Mouse (Mus musculus) small intestine, adult 2 months (tissue): ENCODE measurements around the gene Fmo6. TPM values are rescaled to one million over a fixed set of nuclear protein-coding genes. Genes with fewer than 3 reads are reported as not detected.

ENCODE experiments used
- H3K27ac ChIP-seq: fragments of 200-500 bp; 2 replicates; pipeline ENCODE4 v1.5.1; 2012; ENCODE audit warnings: low read depth, low read length, control low read depth, inconsistent platforms; ENCODE audit not compliant: insufficient read depth
- H3K27me3 ChIP-seq: fragments of 200-500 bp; 2 replicates; pipeline ENCODE4 v1.6.1; 2012; ENCODE audit warnings: mild to moderate bottlenecking, moderate library complexity, low read length, inconsistent platforms; ENCODE audit not compliant: control insufficient read depth, insufficient read depth
- H3K36me3 ChIP-seq: fragments of 200-500 bp; 2 replicates; pipeline ENCODE4 v1.6.1; 2012; ENCODE audit warnings: mild to moderate bottlenecking, low read length, control low read depth, inconsistent platforms; ENCODE audit not compliant: control insufficient read depth, insufficient read depth
- H3K4me1 ChIP-seq: fragments of 200-500 bp; 2 replicates; pipeline ENCODE4 v1.6.1; 2012; ENCODE audit warnings: low read length, inconsistent platforms, mixed read lengths; ENCODE audit not compliant: control insufficient read depth, insufficient read depth, insufficient read length
- H3K4me3 ChIP-seq: fragments of 200-500 bp; 2 replicates; pipeline ENCODE4 v1.5.1; 2012; ENCODE audit warnings: low read depth, mild to moderate bottlenecking, control low read depth, inconsistent platforms, low read length, moderate library complexity
- CTCF ChIP-seq: fragments of 200-500 bp; IDR thresholded peaks from 2 replicates; pipeline ENCODE4 v1.5.1; 2012; ENCODE audit warnings: low read depth, mild to moderate bottlenecking, control low read depth, inconsistent platforms, low read length, moderate library complexity, mixed read lengths; ENCODE audit not compliant: insufficient replicate concordance, insufficient read length; ENCODE audit errors: extremely low read depth
- POLR2A ChIP-seq: fragments of 200-500 bp; IDR thresholded peaks from 2 replicates; pipeline ENCODE4 v1.6.1; 2012; ENCODE audit warnings: low read depth, mild to moderate bottlenecking, control low read depth, inconsistent platforms, low read length, moderate library complexity
- WGBS: fragments of 180-500 bp; shearing (Covaris S2); methylation state at CpG from one replicate; pipeline ENCODE4 v1.1.7; 2018; 5-methylcytosine and 5-hydroxymethylcytosine counted together
- polyA plus RNA-seq: library from polyadenylated mRNA; depleted of rRNA; stranded (reverse); fragments of >200 nt; gene quantifications from 2 replicates; pipeline ENCODE4 v1.2.3, GENCODE M21; 2012

Gene Fmo6
- polyA plus RNA-seq, 1 experiment: not detected

DNA sequence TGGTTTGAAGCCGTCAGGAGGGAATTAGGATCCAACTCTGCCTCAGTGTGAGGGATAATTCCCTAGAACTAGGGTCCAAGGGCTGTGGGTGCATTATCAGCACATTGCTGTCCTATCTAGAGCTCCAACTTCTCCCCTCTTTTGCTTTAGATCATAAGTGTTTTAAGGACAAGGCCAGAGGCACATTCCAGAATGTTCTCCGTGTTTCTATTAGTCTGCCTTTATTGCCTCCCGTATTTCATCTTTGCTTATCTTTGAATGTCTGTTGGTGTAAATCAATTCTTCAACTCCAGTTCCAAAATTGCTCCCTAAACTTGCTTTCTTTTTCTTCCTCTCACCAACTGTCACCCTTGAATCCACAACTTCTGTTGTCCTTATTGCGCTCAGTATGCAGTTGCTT is 4.9 kb downstream of the Fmo6 start:
- 0 out of 2 replicates have a peak overlapping the region, but pooled peaks have one; percentile 5 for H3K27ac ChIP-seq
- H3K27me3 ChIP-seq: no peaks in the 10 kb centered on the region
- H3K36me3 ChIP-seq: no peaks in the 10 kb centered on the region
- no peak for TF ChIP-seq POLR2A
- TF ChIP-seq CTCF: no peak
- H3K4me3 ChIP-seq: no peak overlapping the region
- WGBS: 62% methylated on average over 4 of the region's 4 CpGs
- no peaks in the 10 kb centered on the region for H3K4me1 ChIP-seq

DNA sequence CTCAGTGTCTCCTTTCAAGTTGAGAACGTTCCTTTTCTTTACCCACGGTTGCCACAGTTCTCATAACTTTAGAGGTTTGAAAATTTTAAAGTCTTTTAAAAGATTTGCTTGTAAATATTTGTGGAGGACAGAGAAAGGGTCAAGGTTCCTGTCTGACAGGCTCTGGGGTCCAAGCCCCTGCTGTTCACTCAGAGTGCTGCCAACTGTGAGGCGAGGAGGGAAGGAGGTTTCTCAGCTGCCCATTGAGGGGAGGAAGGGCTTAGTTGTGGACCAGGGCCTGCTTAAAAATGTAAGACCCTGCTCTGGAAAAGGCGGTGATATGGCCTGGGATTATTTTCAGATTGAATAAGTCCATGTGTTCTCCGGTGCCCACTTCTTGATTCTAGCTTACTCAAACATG is 5.4 kb downstream of the Fmo6 start:
- no peak overlapping the region for H3K4me3 ChIP-seq
- peak overlapping the region; percentile 30 for H3K27ac ChIP-seq
- H3K27me3 ChIP-seq: no peaks in the 10 kb centered on the region
- no peaks in the 10 kb centered on the region for H3K4me1 ChIP-seq
- TF ChIP-seq CTCF (no peak), POLR2A (no peak)
- 77% methylated on average over 5 of the region's 5 CpGs for WGBS
- no peaks in the 10 kb centered on the region for H3K36me3 ChIP-seq

DNA sequence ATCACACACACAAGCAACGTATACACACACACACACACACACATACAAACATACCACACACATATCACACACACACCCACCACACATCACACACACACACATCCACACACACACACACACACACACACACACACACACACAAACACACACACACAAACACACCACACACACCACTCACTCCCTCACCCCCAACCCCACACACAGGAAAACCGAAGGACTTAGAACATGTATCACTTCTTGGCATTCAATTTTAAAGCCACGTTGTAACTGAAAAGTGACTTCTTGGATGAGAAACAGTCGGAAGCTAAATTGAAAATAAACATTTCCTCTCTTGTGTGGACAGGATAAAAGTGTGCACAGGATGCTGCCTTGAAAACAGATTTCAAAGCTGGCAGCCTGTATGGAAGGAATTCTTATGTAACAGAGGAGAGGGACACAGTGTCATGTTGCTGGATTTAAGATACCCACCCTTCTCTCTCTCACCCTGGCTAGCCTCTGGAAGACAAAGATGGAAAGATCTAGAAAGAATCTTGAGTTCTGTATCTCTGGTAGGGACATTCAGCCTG is 5.9 kb downstream of the Fmo6 start:
- WGBS: 65% methylated on average over 4 of the region's 4 CpGs
- peak overlapping the region; percentile 30 for H3K27ac ChIP-seq

DNA sequence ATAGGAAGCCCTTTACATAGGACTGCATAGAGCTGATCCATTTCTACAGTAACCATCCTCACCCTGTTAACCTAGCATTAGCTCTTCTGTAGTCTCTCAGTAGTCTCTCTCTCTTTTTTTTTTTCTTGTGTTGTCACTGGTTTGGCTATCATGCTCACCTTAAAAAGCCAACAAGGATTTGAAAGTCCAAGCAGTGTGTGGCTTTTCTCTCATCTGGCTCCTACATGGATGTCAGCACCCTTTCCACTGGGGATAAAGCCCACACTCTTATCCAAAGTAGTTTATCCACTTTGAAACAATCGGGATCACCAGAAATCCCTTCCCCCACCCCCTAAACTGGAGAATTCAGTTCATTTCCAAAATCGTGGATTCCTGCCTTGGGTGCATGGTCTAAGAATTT is 6.7 kb downstream of the Fmo6 start:
- H3K27me3 ChIP-seq: no peaks in the 10 kb centered on the region
- WGBS: 46% methylated on average over 2 of the region's 2 CpGs
- no peaks in the 10 kb centered on the region for H3K36me3 ChIP-seq
- H3K27ac ChIP-seq: no peak overlapping the region
- H3K4me3 ChIP-seq: no peak overlapping the region
- TF ChIP-seq CTCF (no peak), POLR2A (no peak)
- no peaks in the 10 kb centered on the region for H3K4me1 ChIP-seq

More for the DNA sequence above, 5.9 kb downstream of the Fmo6 start:
- H3K36me3 ChIP-seq: no peaks in the 10 kb centered on the region
- H3K4me1 ChIP-seq: no peaks in the 10 kb centered on the region
- no peak overlapping the region for H3K4me3 ChIP-seq
- no peak for TF ChIP-seq CTCF
- no peak for TF ChIP-seq POLR2A
- no peaks in the 10 kb centered on the region for H3K27me3 ChIP-seq

DNA sequence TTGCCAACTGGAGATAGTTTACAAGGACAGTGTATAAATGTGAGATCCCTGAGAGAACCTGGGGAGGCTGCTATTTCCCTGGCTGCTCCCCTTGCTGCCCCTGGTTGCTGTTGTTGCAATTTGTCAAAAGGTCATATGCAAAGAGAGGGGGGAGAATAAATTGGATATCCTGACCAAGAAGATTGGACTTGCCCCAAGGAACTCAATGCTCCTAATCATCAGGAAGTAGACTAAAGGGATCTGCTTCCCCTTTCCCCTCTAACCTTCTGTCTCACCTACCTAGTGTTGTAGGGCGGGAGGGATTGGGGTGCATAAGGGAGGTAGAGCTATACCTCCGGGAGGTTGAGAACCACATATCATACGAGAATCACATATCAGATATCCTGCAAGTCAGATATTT is 8.2 kb downstream of the Fmo6 start:
- no peak overlapping the region for H3K27ac ChIP-seq
- H3K36me3 ChIP-seq: no peaks in the 10 kb centered on the region
- TF ChIP-seq POLR2A: no peak
- TF ChIP-seq CTCF: no peak
- no peaks in the 10 kb centered on the region for H3K27me3 ChIP-seq
- no peaks in the 10 kb centered on the region for H3K4me1 ChIP-seq
- no peak overlapping the region for H3K4me3 ChIP-seq
- WGBS: 30% methylated on average over 3 of the region's 3 CpGs

DNA sequence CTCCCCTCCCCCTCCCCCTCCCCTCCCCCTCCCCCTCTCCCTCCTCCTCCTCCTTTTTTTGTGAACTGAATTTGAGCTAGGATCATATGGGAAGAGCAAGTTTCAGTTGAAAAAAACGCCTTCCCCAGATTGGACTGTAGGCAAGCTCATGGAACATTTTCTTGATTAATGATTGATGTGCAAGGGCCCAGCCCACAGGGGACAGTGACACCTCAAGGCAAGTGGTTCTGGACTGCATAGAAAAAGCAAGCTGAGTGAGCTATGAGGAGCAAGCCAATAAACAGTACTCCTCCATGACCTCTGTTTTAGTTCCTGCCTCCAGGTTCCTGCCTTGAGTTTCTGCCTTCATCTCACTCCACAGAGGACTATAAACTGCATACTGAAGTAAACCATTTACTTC is 12.2 kb downstream of the Fmo6 start:
- Histone ChIP-seq H3K36me3 (no peaks in the 10 kb centered on the region), H3K27me3 (no peaks in the 10 kb centered on the region), H3K27ac (no peak overlapping the region), H3K4me1 (no peaks in the 10 kb centered on the region), H3K4me3 (no peak overlapping the region)
- TF ChIP-seq POLR2A: no peak
- no peak for TF ChIP-seq CTCF
- WGBS: 57% methylated on average over 1 of the region's 1 CpGs

DNA sequence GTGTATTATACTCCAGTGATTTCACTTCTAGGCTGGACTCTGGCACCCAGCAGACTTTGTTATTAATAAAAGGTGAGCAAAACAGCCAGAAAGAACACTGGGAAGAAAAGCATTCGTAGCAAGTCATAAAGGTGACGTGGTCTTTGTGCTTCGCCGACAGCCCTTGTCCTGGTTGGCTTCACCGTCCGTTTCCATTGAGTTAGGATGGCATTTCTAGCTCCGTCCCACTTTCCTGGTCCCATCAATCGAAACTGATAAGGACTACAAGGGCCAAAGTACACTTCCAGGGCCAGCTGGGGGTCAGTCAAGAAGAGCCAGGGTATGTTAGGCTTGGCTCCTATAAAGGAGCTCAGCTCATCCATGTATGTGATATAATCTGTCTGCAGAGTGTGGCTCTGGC is 20.7 kb downstream of the Fmo6 start:
- Histone ChIP-seq H3K27me3 (no peaks in the 10 kb centered on the region), H3K4me3 (no peak overlapping the region), H3K4me1 (peaks cover 3% of the 10 kb centered on the region; the same call in 1 of the 2 replicates), H3K36me3 (no peaks in the 10 kb centered on the region), H3K27ac (no peak overlapping the region)
- TF ChIP-seq POLR2A: no peak
- no peak for TF ChIP-seq CTCF
- 50% methylated on average over 8 of the region's 8 CpGs for whole genome bisulfite sequencing
